Mouse (Mus musculus) fat pad, adult 2 months (tissue): ENCODE data around the gene Bbox1.

Experiments used
- DNase-seq: peaks from one replicate; pipeline ENCODE4 v3.0.0-alpha.2; 2011; ENCODE audit warnings: low read depth, low spot score; ENCODE audit errors: extremely low read depth

The Bbox1 gene

GRCm38 (mm10) chr2:110275424-110275823 lies 38.9 kb downstream of the Bbox1 start:
- no peak for DNase-seq

GRCm38 (mm10) chr2:110274160-110274559 lies 40.2 kb downstream of the Bbox1 start:
- DNase-seq: no peak

- DNase-seq: no peak
Observed at GRCm38 (mm10) chr2:110269281-110269680, 45.1 kb downstream of the Bbox1 start.

GRCm38 (mm10) chr2:110232252-110232651 lies 82.1 kb downstream of the Bbox1 start:
- no peak for DNase-seq

GRCm38 (mm10) chr2:110230753-110231152 lies 83.6 kb downstream of the Bbox1 start:
- no peak for DNase-seq

- DNase-seq: no peak
Observed at GRCm38 (mm10) chr2:110229143-110230087, 84.9 kb downstream of the Bbox1 start.

GRCm38 (mm10) chr2:110226421-110226820 lies 87.9 kb downstream of the Bbox1 start:
- DNase-seq: no peak

- no peak for DNase-seq
Observed at GRCm38 (mm10) chr2:110225969-110226368, 88.4 kb downstream of the Bbox1 start.

- no peak for DNase-seq
Observed at GRCm38 (mm10) chr2:110222793-110223192, 91.6 kb downstream of the Bbox1 start.

- DNase-seq: no peak
Observed at GRCm38 (mm10) chr2:110220492-110220891, 93.9 kb downstream of the Bbox1 start.

GRCm38 (mm10) chr2:110215685-110216058 lies 98.7 kb downstream of the Bbox1 start:
- no peak for DNase-seq

GRCm38 (mm10) chr2:110214991-110215684 lies 99.2 kb downstream of the Bbox1 start:
- no peak for DNase-seq

- peak; percentile 92 for DNase-seq
Observed at GRCm38 (mm10) chr2:110214278-110214677, 100.1 kb downstream of the Bbox1 start.
